Mouse (Mus musculus) adrenal gland (tissue): ENCODE data around the gene Cfap54.

Experiments used
- intact Hi-C: fragments of 180-260 bp; cut with DNase I; formaldehyde crosslinking; loops from one replicate; pipeline ENCODE4 v1.15.1; 2025

Cfap54 gene

DNA sequence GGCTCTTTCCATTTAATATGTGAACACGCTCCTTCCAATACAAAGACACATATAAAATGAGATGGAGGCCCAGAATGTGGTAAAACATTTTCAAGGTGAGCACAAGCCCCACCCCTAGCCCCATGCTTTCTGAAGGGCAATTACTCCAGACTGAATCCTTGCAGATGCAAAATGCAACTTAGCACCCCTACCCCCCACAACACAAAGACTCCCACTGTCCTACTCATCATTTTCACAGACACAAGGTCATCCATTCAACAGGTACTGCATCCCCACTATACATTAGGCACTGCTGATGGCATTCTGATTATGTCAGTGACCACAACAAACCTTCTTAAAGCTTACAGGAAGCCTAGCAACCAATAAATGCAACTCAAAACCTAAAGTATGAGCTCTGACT lies 131.4 kb downstream of the Cfap54 start:
- intact Hi-C loops, result no loop called here

GRCm38 (mm10) chr10:92942848-92943645 lies 138.4 kb downstream of the Cfap54 start:
- intact Hi-C loops, result no loop called here

DNA sequence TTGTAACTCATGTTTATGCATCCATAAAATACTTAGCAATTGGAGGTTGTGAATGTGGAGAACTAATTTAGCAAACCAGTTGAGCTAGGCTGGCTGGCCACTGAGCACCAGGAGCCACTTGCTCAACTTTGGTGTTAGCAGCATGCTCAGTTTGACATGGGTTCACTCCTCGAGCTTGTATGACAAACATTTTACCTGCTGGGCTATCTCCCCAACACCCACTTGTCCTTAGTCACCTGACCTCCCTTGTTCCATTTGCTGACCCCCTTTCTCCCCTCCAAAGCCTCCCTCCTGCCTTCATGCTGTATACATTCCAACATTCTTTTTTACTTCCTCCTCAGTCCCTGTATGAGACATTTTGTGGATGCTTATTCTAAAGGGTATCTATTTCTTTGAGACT lies 139.8 kb downstream of the Cfap54 start:
- intact Hi-C loops, result no loop called here

- intact Hi-C loops, result no loop called here
Measured at GRCm38 (mm10) chr10:92937741-92938285, 143.6 kb downstream of the Cfap54 start.

DNA sequence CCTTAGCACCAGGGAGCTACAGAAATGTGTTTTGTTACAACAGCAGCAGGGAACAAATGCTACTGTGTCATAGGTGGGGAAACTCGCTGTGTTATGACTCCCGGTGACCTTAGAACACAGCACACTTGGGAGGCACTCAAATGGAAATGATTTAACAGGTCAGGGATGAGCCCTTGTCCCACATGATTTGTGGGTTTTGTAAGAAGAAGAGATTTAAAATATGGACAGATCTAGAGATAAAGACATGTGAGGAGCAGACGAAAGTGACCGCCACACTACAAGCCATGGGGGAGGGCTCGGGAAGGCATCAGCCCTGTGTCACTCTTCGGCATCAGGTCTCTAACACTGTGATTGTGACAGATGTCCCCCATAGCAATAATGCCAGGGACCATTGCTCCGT lies 144.3 kb downstream of the Cfap54 start:
- intact Hi-C loops, result no loop called here

- intact Hi-C loops, result no loop called here
Measured at GRCm38 (mm10) chr10:92934506-92934905, 146.9 kb downstream of the Cfap54 start.

- intact Hi-C loops, result no loop called here
Measured at GRCm38 (mm10) chr10:92933616-92934015, 147.8 kb downstream of the Cfap54 start.

DNA sequence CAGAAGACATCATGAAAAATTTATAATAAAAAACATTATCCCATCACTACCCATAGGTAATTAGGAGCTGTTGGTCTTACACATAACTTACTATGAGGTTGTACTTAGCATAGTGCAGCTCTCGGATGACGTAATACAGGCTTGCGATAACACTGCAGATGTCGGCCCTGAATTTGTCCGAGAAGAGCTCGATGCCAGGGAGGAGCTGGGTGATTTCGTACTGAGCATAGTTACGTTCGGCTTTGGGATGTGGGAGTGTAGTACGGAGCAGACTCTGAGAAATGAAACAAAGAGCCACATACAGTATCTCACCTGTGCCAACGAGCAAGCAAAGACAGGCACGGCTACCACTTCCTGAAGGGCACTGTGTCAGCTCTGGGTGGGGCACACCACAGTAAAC lies 149.0 kb downstream of the Cfap54 start:
- intact Hi-C loops, result no loop called here

GRCm38 (mm10) chr10:92930036-92930435 lies 151.4 kb downstream of the Cfap54 start:
- intact Hi-C loops, result no loop called here

DNA sequence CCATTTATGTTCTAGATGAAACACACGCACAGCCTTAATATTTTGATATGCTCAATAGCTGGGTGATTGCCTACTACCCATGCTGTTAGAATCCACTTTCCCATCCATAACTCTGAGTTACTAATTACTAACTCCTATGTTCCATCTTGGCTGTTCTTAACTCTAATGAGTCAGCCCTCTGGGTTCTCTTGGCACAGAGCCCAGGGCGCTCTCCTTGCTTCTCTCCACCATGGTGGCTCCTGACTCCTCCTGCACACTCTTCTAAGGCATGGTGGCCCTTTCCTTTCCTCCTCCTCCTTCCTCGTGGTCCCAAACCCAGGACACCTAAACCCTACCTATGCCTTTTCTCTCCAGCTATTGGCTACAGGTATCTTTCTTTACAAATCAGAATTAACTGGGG lies 153.2 kb downstream of the Cfap54 start:
- intact Hi-C loops, result no loop called here

GRCm38 (mm10) chr10:92918551-92918950 lies 162.9 kb downstream of the Cfap54 start:
- intact Hi-C loops, result no loop called here

- intact Hi-C loops, result no loop called here
Measured at GRCm38 (mm10) chr10:92907246-92907645, 174.2 kb downstream of the Cfap54 start.

DNA sequence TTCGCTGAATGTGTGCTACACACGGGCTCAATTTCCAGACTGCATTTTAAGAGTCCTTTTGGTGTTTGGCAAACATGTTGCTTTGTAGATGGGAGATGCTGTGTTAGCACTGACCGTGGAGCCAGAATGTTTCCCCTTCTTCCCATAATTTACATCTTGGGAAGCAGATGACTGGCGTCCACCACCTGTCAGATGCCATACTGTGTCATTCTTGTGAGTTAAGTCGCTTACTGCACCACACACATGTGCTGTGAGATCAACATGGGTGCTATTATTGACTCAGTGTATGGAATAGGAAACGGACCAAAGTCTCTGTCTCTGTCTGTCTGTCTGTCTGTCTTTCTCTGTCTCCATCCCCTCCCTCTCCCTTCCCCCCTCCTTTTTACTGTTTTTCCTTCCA lies 193.0 kb downstream of the Cfap54 start:
- intact Hi-C loops, result no loop called here

DNA sequence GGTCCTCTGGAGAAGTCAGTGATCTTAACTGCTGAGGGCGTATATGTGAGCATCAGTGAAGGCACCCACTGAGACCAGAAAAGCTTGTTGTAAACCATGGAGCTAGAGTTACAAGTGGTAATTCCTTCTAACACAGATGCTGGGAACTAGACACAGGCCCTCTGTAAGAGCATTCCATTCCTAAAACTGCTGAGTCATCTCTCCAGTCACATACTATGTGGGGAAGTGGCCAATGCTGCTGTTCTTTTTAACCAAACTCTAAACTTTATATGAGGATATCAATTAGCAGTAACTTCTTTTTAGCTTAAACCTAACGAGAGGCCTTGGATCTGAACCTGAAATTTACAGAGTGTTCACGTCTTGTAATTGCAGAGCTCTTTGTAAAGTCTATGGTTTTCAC lies 203.4 kb downstream of the Cfap54 start:
- intact Hi-C loops, result no loop called here

GRCm38 (mm10) chr10:92840980-92841379 lies 240.4 kb downstream of the Cfap54 start:
- intact Hi-C loops, result no loop called here

- intact Hi-C loops, result no loop called here
Measured at GRCm38 (mm10) chr10:92837572-92837971, 243.8 kb downstream of the Cfap54 start.

- intact Hi-C loops, result no loop called here
Measured at GRCm38 (mm10) chr10:92837045-92837444, 244.4 kb downstream of the Cfap54 start.

DNA sequence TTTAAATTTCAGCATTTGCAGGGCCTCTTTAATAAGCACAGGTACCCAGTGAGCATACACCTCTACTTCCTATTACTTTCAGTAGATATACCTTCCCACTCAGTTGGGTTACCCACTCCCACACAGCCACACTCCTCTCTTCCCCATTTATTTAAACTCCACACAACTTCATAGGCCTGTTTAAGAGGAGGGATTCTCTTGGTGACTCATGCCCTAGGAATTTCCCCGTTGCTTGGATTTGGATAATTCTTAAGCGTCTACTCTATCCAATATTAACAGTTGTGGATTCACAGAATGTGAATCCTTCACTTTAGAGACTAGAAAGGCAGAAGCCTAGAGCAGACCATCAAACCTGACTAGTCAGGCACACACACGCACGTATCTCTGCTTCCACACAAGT lies 259.9 kb downstream of the Cfap54 start:
- intact Hi-C loops, result no loop called here

GRCm38 (mm10) chr10:92818190-92818589 lies 263.2 kb downstream of the Cfap54 start:
- intact Hi-C loops, result no loop called here

DNA sequence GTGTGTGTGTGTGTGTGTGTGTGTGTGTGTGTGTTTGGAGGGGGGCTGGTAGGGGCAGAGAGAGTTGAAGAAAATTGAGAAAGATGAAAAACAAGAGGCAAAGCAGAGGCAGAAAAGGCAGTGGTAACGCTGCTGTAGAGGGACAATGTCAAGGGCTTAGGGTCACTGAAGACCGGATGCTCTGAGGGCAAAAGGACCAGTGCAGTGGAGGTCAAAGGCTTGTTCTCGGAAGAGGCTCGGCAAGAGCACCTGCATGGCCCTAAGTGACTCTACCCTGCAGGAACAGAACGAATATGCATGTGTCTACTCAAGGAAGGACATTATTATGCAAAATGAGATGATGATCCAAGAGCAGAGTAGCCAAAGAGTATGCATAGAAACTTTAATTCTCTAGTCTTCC lies 264.5 kb downstream of the Cfap54 start:
- intact Hi-C loops, result no loop called here

GRCm38 (mm10) chr10:92810894-92811293 lies 270.5 kb downstream of the Cfap54 start:
- intact Hi-C loops, result no loop called here

DNA sequence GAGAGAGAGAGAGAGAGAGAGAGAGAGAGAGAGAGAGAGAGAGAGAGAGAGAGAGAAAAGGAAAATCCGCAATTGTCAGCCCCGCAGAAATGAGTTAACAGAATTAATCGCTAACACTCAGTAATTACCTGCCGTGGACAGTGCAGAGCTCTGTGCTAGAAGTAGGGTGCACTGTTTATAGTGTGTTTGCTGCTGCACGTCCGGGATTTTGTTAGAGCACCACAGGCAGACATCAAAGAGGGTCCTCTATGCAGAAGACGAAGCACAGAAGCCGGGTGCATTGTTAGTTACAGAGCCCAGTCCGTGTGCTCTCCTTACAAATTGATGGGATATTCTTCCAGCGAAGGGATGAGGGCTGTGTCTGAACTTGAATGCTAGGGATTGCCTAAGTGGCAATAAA lies 289.5 kb downstream of the Cfap54 start:
- intact Hi-C loops, result no loop called here

DNA sequence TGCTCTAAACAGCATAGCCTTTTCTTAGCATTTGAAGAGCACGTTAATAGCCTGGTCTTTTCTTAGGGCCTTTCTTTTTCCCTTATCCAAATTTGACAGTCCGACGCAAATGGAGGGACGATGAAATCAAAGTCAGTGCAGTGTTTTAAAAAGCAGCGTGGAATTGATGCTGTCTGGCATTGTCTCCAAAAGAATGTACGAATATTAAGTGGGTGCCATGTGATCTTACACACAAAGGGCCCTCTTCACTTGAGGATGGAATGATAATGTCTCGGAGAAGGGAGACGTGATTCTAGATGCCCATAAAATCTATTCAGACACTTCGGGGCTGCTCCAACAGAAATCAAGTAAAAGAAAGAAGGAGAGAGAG lies 289.9 kb downstream of the Cfap54 start:
- intact Hi-C loops, result no loop called here
